Mouse (Mus musculus) hindbrain, embryonic 10.5 days (tissue): ENCODE results near the gene Acsm2. TPM values are rescaled to one million over a fixed set of nuclear protein-coding genes. Genes with fewer than 3 reads are reported as not detected.
"Not testable (repeated sequence)": the region's sequence is repeated elsewhere in the genome, so short reads cannot be mapped to it uniquely, and the experiment has no call there.

ENCODE experiments used
- DNase-seq: peaks from one replicate; pipeline ENCODE4 v3.0.0-alpha.2; 2017; ENCODE audit warnings: low spot score
- H3K27ac ChIP-seq: fragments of 300-500 bp; sonication (generic); 2 replicates; pipeline ENCODE4 v1.5.1; 2016; ENCODE audit warnings: mild to moderate bottlenecking, moderate library complexity
- H3K27me3 ChIP-seq: fragments of 300-500 bp; sonication (generic); 2 replicates; pipeline ENCODE4 v1.6.1; 2016; ENCODE audit warnings: mild to moderate bottlenecking; ENCODE audit not compliant: poor library complexity, insufficient read depth, severe bottlenecking
- H3K36me3 ChIP-seq: fragments of 300-500 bp; sonication (generic); 2 replicates; pipeline ENCODE4 v1.6.1; 2016; ENCODE audit warnings: mild to moderate bottlenecking, moderate library complexity
- H3K4me1 ChIP-seq: fragments of 300-500 bp; sonication (generic); replicated peaks from 2 replicates; pipeline ENCODE4 v1.6.1; 2016; ENCODE audit warnings: mild to moderate bottlenecking
- H3K4me3 ChIP-seq: fragments of 300-500 bp; sonication (generic); 2 replicates; pipeline ENCODE4 v1.5.1; 2016; ENCODE audit warnings: mild to moderate bottlenecking, moderate library complexity
- H3K9me3 ChIP-seq: fragments of 300-500 bp; sonication (generic); 2 replicates; pipeline ENCODE4 v1.6.1; 2016; ENCODE audit warnings: mild to moderate bottlenecking, moderate library complexity
- WGBS: fragments of 180-500 bp; shearing (Covaris S2); methylation state at CpG from one replicate; pipeline ENCODE4 v1.1.7; 2016; 5-methylcytosine and 5-hydroxymethylcytosine counted together
- polyA plus RNA-seq: library from polyadenylated mRNA; unstranded; fragments of >200 nt; fragmentation: Nextera tagmentation; extraction: Ambion mirVana; gene quantifications from 2 replicates; pipeline ENCODE4 v1.2.1, GENCODE M21; 2016

The Acsm2 gene
- polyA plus RNA-seq, 1 experiment from 2014 or later = not detected

DNA sequence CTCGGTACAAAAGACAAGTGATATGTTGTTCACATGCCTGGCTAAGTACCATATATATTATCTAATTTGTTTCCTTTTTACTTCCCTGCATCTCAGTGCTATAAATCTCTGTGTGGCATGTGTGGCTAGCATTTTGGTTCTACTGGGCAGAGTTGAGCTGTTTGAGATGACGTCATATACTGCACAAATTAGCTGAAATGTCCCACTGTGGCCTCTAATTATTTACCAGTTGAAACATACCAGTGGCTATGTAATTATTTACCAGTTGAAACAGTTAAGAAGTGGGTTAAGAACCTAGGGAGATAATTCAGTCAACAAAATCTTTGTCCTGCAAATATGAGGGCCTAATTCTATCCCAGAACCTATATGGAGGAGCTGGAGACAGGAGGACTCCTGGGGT is 26.6 kb upstream of the Acsm2 start:
- no peak overlapping the region for H3K4me3 ChIP-seq
- no peaks in the 10 kb centered on the region for H3K4me1 ChIP-seq
- H3K9me3 ChIP-seq = no peaks in the 10 kb centered on the region
- H3K27ac ChIP-seq = no peak overlapping the region
- WGBS = 81% methylated on average over 2 of the region's 2 CpGs
- no peak for DNase-seq
- no peaks in the 10 kb centered on the region for H3K27me3 ChIP-seq
- H3K36me3 ChIP-seq = no peaks in the 10 kb centered on the region

DNA sequence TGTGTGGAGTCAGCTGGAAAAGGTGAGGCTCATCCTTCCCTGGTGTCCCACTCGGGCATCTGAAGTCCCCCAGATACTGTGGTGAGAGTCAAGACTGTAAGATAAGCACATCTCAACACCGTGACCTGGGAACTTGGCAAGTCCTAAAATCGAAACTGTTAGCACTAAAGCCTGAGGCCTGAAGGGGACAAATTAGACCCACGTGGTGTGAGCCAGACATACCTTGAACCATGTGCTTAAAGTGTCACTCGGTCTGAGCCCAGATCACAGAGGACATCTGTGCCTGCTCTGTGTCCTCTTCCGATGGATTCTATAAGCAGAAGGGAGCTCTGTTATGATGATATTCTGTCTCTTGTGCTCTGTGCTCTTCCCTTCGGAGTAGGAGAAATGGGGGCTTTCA is 25.5 kb upstream of the Acsm2 start:
- Histone ChIP-seq H3K27me3 (no peaks in the 10 kb centered on the region), H3K36me3 (no peaks in the 10 kb centered on the region), H3K9me3 (no peaks in the 10 kb centered on the region), H3K4me1 (no peaks in the 10 kb centered on the region), H3K27ac (no peak overlapping the region), H3K4me3 (no peak overlapping the region)
- 86% methylated on average over 7 of the region's 7 CpGs for WGBS
- DNase-seq = no peak

DNA sequence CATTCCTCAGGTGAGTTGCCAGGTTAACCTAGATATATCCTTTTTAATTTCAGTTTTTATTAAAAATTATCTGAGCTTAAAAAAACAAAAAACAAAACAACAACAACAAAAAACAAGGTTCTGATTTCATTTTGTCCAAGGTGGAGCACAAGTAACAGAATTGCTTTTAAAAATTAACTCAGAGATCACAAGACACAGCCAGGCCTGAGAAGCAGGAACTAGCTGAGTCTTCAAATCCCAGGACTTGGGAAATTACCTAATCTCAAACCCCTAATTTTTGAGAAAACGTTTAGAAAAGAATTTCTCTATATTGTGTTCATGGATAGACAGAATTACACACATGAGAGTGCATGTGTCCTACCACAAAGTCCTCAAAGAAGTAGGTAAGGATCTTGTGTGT is 21.2 kb upstream of the Acsm2 start:
- H3K9me3 ChIP-seq = no peaks in the 10 kb centered on the region
- no peaks in the 10 kb centered on the region for H3K36me3 ChIP-seq
- H3K4me3 ChIP-seq = no peak overlapping the region
- no peak for DNase-seq
- no peaks in the 10 kb centered on the region for H3K27me3 ChIP-seq
- no peak overlapping the region for H3K27ac ChIP-seq
- H3K4me1 ChIP-seq = no peaks in the 10 kb centered on the region
- WGBS = 71% methylated on average over 1 of the region's 1 CpGs

DNA sequence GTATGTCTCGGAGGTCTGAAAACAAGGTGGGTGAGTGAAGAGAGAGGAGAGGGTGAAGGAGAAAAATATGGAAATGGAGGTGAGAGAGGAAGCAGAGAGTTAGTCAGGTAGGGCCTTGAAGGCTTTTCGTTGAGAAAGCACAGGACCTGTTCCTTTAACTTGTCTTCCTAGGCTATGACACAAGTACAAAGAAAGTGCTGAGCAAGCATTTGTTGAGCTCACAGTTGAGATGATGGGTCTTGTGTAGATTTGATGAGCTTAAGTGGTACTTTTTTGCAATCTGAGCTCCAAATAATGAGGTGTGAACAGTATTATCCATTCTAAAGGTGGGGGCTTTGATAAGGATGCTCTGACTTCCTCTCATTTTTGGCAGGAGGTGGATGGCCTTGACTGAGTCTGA is 19.8 kb upstream of the Acsm2 start:
- no peak overlapping the region for H3K4me3 ChIP-seq
- no peak for DNase-seq
- no peaks in the 10 kb centered on the region for H3K36me3 ChIP-seq
- H3K27ac ChIP-seq = no peak overlapping the region
- WGBS = 91% methylated on average over 2 of the region's 2 CpGs
- no peaks in the 10 kb centered on the region for H3K27me3 ChIP-seq
- H3K4me1 ChIP-seq = no peaks in the 10 kb centered on the region
- no peaks in the 10 kb centered on the region for H3K9me3 ChIP-seq

DNA sequence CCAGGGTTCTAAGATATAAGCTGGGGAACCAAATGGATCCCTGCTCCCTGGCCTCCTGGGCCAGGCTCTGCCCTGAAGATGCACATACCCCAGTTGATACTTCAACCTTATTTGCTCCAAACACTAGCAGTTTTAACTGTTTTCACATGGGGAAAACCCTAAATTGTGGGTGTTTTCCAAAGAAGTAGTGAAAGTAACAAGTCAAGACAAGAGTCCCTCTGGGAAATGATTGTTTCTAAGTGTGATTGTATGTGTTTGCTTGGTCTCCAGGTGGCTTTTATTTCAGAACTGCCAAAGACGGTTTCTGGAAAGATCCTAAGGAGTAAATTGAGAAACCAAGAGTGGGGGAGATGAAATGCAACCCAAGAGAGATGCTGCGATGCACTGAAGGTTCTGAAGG is 11.7 kb upstream of the Acsm2 start:
- H3K27me3 ChIP-seq = no peaks in the 10 kb centered on the region
- no peak overlapping the region for H3K27ac ChIP-seq
- no peaks in the 10 kb centered on the region for H3K4me1 ChIP-seq
- DNase-seq = no peak
- H3K9me3 ChIP-seq = no peaks in the 10 kb centered on the region
- H3K4me3 ChIP-seq = no peak overlapping the region
- 80% methylated on average over 2 of the region's 2 CpGs for WGBS
- no peaks in the 10 kb centered on the region for H3K36me3 ChIP-seq

DNA sequence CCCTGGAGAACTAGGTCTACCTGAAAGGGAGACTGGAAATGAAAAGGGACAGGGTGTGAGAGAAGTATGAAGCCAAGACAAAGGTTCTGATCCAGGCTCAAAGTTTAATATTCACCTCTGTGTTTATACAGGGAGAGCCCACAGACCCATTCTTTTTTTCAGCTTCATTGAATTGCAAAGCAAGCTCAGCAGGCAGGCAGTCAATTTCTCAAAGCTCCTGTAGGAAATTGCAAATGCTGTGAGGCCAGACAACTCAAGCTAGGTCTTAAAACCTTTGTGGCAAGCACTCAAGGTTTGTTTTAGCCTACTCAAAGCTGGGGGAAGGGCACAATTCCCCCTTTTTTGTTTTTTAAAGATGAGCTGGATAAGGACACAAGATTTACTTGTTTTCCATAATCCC is 8.6 kb upstream of the Acsm2 start:
- Histone ChIP-seq H3K4me3 (no peak overlapping the region), H3K27ac (no peak overlapping the region), H3K4me1 (no peaks in the 10 kb centered on the region), H3K36me3 (no peaks in the 10 kb centered on the region), H3K9me3 (no peaks in the 10 kb centered on the region), H3K27me3 (no peaks in the 10 kb centered on the region)
- DNase-seq = no peak

DNA sequence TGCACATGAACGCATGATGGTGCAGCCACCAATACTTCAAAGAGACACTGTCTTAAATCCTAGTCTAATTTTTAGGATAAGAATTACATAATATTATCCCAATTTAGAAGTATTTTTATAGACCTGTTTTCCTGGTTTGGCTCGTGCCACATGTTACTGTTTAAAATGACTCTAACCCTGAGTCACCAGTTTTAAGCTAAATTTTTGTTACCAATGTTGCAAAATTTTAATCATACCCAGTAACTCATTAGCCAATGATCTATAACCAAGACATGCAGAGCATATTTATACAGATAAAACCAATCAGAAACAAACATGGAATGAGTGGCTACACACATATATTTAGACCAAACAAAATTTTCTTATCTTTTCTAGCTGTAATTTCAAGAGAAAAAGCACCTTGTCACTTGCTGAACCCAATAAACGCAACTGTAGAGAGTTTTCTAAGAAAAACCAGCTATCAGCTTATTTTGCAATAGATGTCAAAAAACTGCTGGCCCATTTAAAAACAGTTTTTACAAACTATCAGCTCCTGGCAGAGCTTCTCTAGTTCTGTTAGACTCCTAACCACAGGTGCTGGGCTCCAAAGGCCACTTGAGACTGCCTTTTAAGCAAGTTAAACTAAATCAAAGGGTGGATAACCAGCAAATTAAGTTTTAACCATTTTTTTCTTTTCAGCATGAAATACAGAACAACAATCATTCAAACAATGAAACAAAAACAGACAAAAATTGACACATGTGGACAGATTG is 3.5 kb upstream of the Acsm2 start:
- Histone ChIP-seq H3K9me3 (no peaks in the 10 kb centered on the region), H3K4me1 (no peaks in the 10 kb centered on the region), H3K27me3 (no peaks in the 10 kb centered on the region), H3K27ac (no peak overlapping the region), H3K36me3 (no peaks in the 10 kb centered on the region), H3K4me3 (no peak overlapping the region)
- 89% methylated on average over 3 of the region's 3 CpGs for WGBS
- no peak for DNase-seq

GRCm38 (mm10) chr7:119559789-119560451 is 5.8 kb downstream of the Acsm2 start:
- Histone ChIP-seq H3K9me3 (no peaks in the 10 kb centered on the region), H3K36me3 (no peaks in the 10 kb centered on the region), H3K4me3 (no peak overlapping the region), H3K27me3 (no peaks in the 10 kb centered on the region), H3K27ac (no peak overlapping the region), H3K4me1 (no peaks in the 10 kb centered on the region)
- 84% methylated on average over 3 of the region's 3 CpGs for WGBS
- no peak for DNase-seq

DNA sequence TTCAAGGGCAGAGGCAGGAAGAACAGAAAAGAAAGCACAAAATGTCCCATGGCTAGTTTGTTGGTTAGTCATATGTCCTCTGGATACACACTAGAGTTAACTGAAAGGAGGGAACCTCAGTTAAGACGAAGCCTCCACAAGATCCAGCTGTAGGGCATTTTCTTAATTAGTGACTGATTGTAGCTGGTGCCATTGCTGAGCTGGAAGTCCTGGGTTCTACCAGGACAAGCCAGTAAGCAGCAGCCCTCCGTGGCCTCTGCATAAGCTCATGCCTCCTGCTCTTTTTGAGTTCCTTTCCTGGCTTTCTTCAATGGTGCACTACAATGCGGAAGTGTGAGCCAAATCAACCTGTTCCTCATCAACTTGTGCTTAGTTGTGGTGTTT is 6.3 kb downstream of the Acsm2 start:
- H3K27me3 ChIP-seq = no peaks in the 10 kb centered on the region
- 88% methylated on average over 3 of the region's 3 CpGs for WGBS
- no peak for DNase-seq
- no peaks in the 10 kb centered on the region for H3K9me3 ChIP-seq
- no peak overlapping the region for H3K27ac ChIP-seq
- no peaks in the 10 kb centered on the region for H3K4me1 ChIP-seq
- H3K36me3 ChIP-seq = no peaks in the 10 kb centered on the region
- no peak overlapping the region for H3K4me3 ChIP-seq

GRCm38 (mm10) chr7:119561441-119561840 is 7.3 kb downstream of the Acsm2 start:
- H3K9me3 ChIP-seq = no peaks in the 10 kb centered on the region
- WGBS = 63% methylated on average over 4 of the region's 4 CpGs
- no peak overlapping the region for H3K4me3 ChIP-seq
- no peaks in the 10 kb centered on the region for H3K4me1 ChIP-seq
- no peaks in the 10 kb centered on the region for H3K27me3 ChIP-seq
- no peak for DNase-seq
- no peaks in the 10 kb centered on the region for H3K36me3 ChIP-seq
- no peak overlapping the region for H3K27ac ChIP-seq

DNA sequence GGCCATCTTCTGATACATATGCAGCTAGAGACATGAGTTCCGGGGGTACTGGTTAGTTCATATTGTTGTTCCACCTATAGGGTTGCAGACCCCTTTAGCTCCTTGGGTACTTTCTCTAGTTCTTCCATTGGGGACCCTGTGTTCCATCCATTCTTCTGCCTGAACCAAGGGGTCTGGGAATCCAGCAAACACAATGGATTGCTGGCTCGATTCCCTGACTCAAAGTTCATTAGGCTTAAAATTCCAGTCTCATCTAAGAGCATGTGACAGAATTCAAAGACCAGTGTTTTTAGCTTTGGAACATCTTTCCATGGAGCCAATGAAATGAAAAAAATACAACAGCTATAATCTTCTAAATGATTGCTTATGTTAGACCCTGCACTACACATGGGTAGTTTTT is 8.3 kb downstream of the Acsm2 start:
- H3K4me1 ChIP-seq, H3K27me3 ChIP-seq, DNase-seq, H3K4me3 ChIP-seq, H3K36me3 ChIP-seq, H3K27ac ChIP-seq, H3K9me3 ChIP-seq: not testable (repeated sequence)
- 94% methylated on average over 2 of the region's 2 CpGs for WGBS

DNA sequence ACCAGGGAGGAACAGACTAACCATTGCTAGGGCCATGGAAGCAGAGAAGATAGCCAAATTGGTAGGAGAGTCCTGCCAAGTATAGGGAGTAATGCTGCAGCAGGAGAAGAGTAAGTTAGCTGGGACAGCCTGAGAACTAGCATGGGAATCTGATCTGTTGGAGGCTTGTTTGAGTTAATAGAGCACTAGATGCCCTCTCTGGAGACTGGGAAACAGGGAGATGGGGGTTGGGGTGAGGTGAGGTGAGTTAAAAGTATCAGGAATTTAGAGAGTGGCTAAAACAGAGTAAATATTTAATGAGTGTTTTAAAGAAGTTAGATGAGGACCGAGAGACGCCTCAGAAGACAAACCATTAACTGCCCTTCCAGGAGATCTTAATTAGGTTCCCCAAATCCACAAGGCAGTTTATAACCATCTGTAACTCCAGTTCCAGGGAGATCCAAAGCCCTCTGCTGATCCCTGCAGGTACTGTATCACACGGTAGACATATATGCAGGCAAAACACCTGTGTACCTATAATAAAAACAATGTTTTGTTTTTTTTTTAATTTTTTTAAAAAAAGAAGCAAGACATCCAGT is 40.5 kb downstream of the Acsm2 start:
- H3K27me3 ChIP-seq = no peaks in the 10 kb centered on the region
- no peak overlapping the region for H3K4me3 ChIP-seq
- no peaks in the 10 kb centered on the region for H3K4me1 ChIP-seq
- WGBS = 87% methylated on average over 3 of the region's 3 CpGs
- H3K36me3 ChIP-seq = no peaks in the 10 kb centered on the region
- H3K9me3 ChIP-seq = no peaks in the 10 kb centered on the region
- no peak overlapping the region for H3K27ac ChIP-seq
- DNase-seq = no peak

GRCm38 (mm10) chr7:119595306-119595705 is 41.2 kb downstream of the Acsm2 start:
- no peak overlapping the region for H3K27ac ChIP-seq
- no peak for DNase-seq
- no peaks in the 10 kb centered on the region for H3K4me1 ChIP-seq
- H3K4me3 ChIP-seq = no peak overlapping the region
- H3K36me3 ChIP-seq = no peaks in the 10 kb centered on the region
- no peaks in the 10 kb centered on the region for H3K27me3 ChIP-seq
- no peaks in the 10 kb centered on the region for H3K9me3 ChIP-seq
- 47% methylated on average over 1 of the region's 1 CpGs for WGBS
